Mouse (Mus musculus): Measurements from ENCODE around the gene Trim26. TPM values are rescaled to one million over a fixed set of nuclear protein-coding genes. Genes with fewer than 3 reads are reported as not detected.
A peak's percentile ranks its signal among the peaks of the same experiment; 100 is the strongest.
"Not testable (repeated sequence)": the region's sequence is repeated elsewhere in the genome, so short reads cannot be mapped to it uniquely, and the experiment has no call there.

Trim26 gene
- total and polyA plus RNA-seq, 2 experiments from 2014 or later: 29.8 to 44.3 TPM

GRCm38 (mm10) chr17:36890073-36890903, 53.4 kb downstream of the Trim26 start, which contains the start of gene Trim40:
Trim40 (minus strand) TSS chr17:36890123.
- no peak for TF ChIP-seq CTCF (IDR thresholded peaks at IDR 0.05)
- Histone ChIP-seq H3K36me3 (ENCODE audit: insufficient read depth, low read length) (no peaks in the 10 kb centered on the region), H3K4me2 (ENCODE audit: low read depth, low read length, poor library complexity, severe bottlenecking) (no peak within 1 kb of the TSS), H3K27me3 (ENCODE audit: insufficient read depth, low read length) (no peaks in the 10 kb centered on the region), H3K27ac (ENCODE audit: low read depth, low read length) (no peak within 1 kb of the TSS), H3K9me3 (ENCODE audit: low read length) (no peaks in the 10 kb centered on the region), H3K4me3 (ENCODE audit: low read depth, low read length) (no peak within 1 kb of the TSS), H3K4me1 (ENCODE audit: insufficient read depth, low read length) (no peaks in the 10 kb centered on the region), H3K9ac (replicated peaks; ENCODE audit: low read length, poor library complexity, severe bottlenecking) (no peak within 1 kb of the TSS)
- no peak for DNase-seq (ENCODE audit: low spot score)
- 85% methylated on average over 5 of the region's 5 CpGs for WGBS
- ATAC-seq (ENCODE audit: low FRiP score): no peak

GRCm38 (mm10) chr17:36891496-36891895, 54.6 kb downstream of the Trim26 start:
- not testable (repeated sequence) for H3K9ac ChIP-seq (replicated peaks; ENCODE audit: low read length, poor library complexity, severe bottlenecking); H3K4me3 ChIP-seq (ENCODE audit: low read depth, low read length); H3K4me1 ChIP-seq (ENCODE audit: insufficient read depth, low read length); H3K27ac ChIP-seq (ENCODE audit: low read depth, low read length); H3K9me3 ChIP-seq (ENCODE audit: low read length); H3K27me3 ChIP-seq (ENCODE audit: insufficient read depth, low read length); DNase-seq (ENCODE audit: low spot score); H3K36me3 ChIP-seq (ENCODE audit: insufficient read depth, low read length); ATAC-seq (ENCODE audit: low FRiP score); H3K4me2 ChIP-seq (ENCODE audit: low read depth, low read length, poor library complexity, severe bottlenecking)
- whole genome bisulfite sequencing: 96% methylated on average over 1 of the region's 1 CpGs

GRCm38 (mm10) chr17:36892362-36892761, 55.4 kb downstream of the Trim26 start:
- ATAC-seq (ENCODE audit: low FRiP score) (no peak), DNase-seq (ENCODE audit: low spot score) (peak; percentile 53)
- H3K27ac ChIP-seq (ENCODE audit: low read depth, low read length): no peak overlapping the region
- WGBS: 5% methylated on average over 2 of the region's 2 CpGs
- H3K9me3 ChIP-seq (ENCODE audit: low read length): no peaks in the 10 kb centered on the region
- no peak overlapping the region for H3K4me3 ChIP-seq (ENCODE audit: low read depth, low read length)
- H3K36me3 ChIP-seq (ENCODE audit: insufficient read depth, low read length): no peaks in the 10 kb centered on the region
- H3K27me3 ChIP-seq (ENCODE audit: insufficient read depth, low read length): no peaks in the 10 kb centered on the region
- H3K4me2 ChIP-seq (ENCODE audit: low read depth, low read length, poor library complexity, severe bottlenecking): no peak overlapping the region
- H3K9ac ChIP-seq (replicated peaks; ENCODE audit: low read length, poor library complexity, severe bottlenecking): no peak overlapping the region
- peak; percentile 89 for TF ChIP-seq CTCF (IDR thresholded peaks at IDR 0.05)
- H3K4me1 ChIP-seq (ENCODE audit: insufficient read depth, low read length): no peaks in the 10 kb centered on the region

DNA sequence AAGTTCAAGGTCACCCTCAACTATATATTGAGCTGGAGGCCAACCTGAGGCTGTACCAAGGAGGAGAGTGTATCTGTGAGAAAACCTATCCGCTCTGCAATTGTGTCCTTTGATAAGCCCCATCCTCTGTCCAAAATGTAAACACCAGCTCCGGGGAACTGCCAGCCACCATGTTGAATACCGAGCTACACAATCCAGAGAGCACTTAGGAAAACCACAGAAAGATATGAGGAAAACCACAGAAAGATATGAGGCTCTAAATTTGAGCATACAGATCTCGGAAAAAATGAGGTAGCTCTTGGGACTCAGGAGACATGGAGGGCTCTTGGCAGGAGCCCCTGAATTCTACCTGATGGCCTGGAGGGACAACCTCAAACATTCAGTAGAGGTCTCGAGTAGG, 56.5 kb downstream of the Trim26 start:
- TF ChIP-seq CTCF (IDR thresholded peaks at IDR 0.05): no peak
- H3K9me3 ChIP-seq (ENCODE audit: low read length): no peaks in the 10 kb centered on the region
- no peak overlapping the region for H3K4me3 ChIP-seq (ENCODE audit: low read depth, low read length)
- ATAC-seq (ENCODE audit: low FRiP score): no peak
- no peak for DNase-seq (ENCODE audit: low spot score)
- WGBS: 80% methylated on average over 5 of the region's 5 CpGs
- H3K36me3 ChIP-seq (ENCODE audit: insufficient read depth, low read length): no peaks in the 10 kb centered on the region
- no peaks in the 10 kb centered on the region for H3K4me1 ChIP-seq (ENCODE audit: insufficient read depth, low read length)
- no peak overlapping the region for H3K27ac ChIP-seq (ENCODE audit: low read depth, low read length)
- no peak overlapping the region for H3K4me2 ChIP-seq (ENCODE audit: low read depth, low read length, poor library complexity, severe bottlenecking)
- no peaks in the 10 kb centered on the region for H3K27me3 ChIP-seq (ENCODE audit: insufficient read depth, low read length)
- H3K9ac ChIP-seq (replicated peaks; ENCODE audit: low read length, poor library complexity, severe bottlenecking): no peak overlapping the region

DNA sequence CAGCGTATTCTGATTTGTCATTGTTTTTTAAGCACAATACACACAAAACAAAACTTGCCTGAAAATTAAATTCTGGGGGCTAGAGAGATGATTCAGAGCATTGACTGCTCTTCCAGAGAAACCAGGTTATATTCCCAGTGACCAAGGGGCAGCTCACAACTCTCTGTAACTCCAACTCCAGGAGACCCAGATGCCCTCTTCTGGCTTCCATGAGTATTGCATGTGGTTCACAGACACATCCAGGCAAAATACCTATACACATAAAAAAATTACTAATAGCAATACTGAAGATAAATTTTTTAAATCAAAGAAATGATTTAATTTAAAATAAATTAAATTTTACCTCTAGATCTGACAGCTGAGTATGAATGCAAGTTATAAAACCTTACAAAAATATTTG, 59.6 kb downstream of the Trim26 start:
- Histone ChIP-seq H3K9me3 (ENCODE audit: low read length) (no peaks in the 10 kb centered on the region), H3K36me3 (ENCODE audit: insufficient read depth, low read length) (no peaks in the 10 kb centered on the region), H3K4me3 (ENCODE audit: low read depth, low read length) (no peak overlapping the region), H3K27me3 (ENCODE audit: insufficient read depth, low read length) (no peaks in the 10 kb centered on the region), H3K4me2 (ENCODE audit: low read depth, low read length, poor library complexity, severe bottlenecking) (no peak overlapping the region), H3K9ac (replicated peaks; ENCODE audit: low read length, poor library complexity, severe bottlenecking) (no peak overlapping the region), H3K4me1 (ENCODE audit: insufficient read depth, low read length) (no peaks in the 10 kb centered on the region), H3K27ac (ENCODE audit: low read depth, low read length) (no peak overlapping the region)
- 81% methylated on average over 1 of the region's 1 CpGs for WGBS
- peak; percentile 72 for TF ChIP-seq CTCF (IDR thresholded peaks at IDR 0.05)
- ATAC-seq (ENCODE audit: low FRiP score) (no peak), DNase-seq (ENCODE audit: low spot score) (peak; percentile 35)

DNA sequence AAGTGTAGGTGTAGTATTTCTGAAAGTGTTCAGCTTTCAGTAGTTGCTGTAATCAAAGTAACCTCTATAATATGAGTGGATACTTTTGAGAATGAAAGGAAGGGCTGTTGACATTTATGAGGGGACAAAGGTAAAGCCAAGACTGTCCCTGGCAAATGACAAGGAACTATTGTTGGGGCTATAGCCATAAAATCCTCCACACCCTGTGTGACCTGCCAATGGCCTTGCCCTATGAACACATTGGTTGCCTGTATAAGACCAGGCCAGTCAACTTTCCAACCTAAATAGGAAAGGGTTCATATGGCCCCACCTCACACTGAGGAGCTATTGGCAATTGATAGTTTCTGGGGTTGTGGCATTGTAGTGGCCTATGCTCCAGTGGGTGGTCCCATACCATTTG, 60.1 kb downstream of the Trim26 start:
- Histone ChIP-seq H3K4me2 (ENCODE audit: low read depth, low read length, poor library complexity, severe bottlenecking) (no peak overlapping the region), H3K9ac (replicated peaks; ENCODE audit: low read length, poor library complexity, severe bottlenecking) (no peak overlapping the region), H3K4me1 (ENCODE audit: insufficient read depth, low read length) (no peaks in the 10 kb centered on the region), H3K4me3 (ENCODE audit: low read depth, low read length) (no peak overlapping the region), H3K27me3 (ENCODE audit: insufficient read depth, low read length) (no peaks in the 10 kb centered on the region), H3K36me3 (ENCODE audit: insufficient read depth, low read length) (no peaks in the 10 kb centered on the region), H3K27ac (ENCODE audit: low read depth, low read length) (no peak overlapping the region), H3K9me3 (ENCODE audit: low read length) (no peaks in the 10 kb centered on the region)
- no peak for DNase-seq (ENCODE audit: low spot score)
- no peak for ATAC-seq (ENCODE audit: low FRiP score)
- no peak for TF ChIP-seq CTCF (IDR thresholded peaks at IDR 0.05)

Data from midbrain, postnatal 0 days (tissue).